15 mouse cellular contexts compared by ENCODE assay signal in the genomic region with DNA sequence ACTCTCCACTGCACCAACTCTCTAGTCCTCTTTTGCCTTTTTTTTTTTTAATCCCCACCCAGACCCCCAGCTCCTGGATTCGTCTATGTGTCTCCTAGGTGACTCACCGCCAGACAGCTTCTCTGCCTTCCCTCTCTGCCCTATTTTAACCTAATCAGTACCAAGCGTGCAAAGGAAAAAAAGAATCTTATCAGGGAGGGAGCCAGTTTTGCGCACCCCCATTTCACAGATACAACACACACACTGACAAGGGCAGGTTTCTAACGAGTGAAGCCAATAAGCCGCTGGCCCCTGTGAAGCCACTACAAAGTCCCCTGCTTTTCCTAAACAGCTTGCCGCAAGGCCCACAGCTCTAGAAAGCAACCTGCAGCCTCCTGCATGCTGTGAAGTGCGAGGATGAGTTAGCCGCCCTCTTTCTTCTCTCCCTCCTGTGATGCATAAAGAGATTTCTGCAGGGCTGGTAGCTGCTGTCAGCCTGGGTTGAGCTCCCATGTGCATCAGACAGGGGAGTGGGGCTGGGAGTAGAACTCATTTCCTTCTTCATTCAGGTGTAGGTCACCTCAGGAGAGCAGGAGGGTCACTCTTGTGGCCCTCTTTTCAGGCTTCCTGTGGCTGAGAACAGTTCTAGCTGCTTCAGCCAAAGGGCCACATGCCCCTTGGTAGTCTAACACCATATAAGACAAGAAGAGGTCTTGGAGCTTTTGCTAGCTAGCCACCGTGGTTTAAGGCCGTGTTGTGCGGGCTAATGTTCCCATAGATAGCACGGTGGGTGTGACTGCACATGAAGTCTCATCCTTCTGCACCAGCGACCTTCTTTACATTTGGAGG.
A peak's percentile ranks its signal among the peaks of the same experiment; 100 is the strongest.
DNase-seq lines count a peak whose midpoint lies in the region; ATAC-seq and TF ChIP-seq lines count a peak whose summit lies in the region.
"Had no signal": no experiment of that assay in that cellular context is flagged by ENCODE, and none has a peak within 500 bp of the region (broad histone marks: within the 10 kb centered on the region; RNA-seq: fewer than 3 reads in every experiment).

No protein-coding gene starts in this region.

- peak; percentile 67 for ATAC-seq in liver, embryonic 11.5 days (replicated peaks; ENCODE audit: low FRiP score)
- no peak for ATAC-seq in intestine, postnatal 0 days

- peak overlapping the region; percentile 26; the same call in 1 of the 2 replicates for H3K9ac ChIP-seq in liver, embryonic 11.5 days (ENCODE audit: low read depth, low read length)
- H3K9ac ChIP-seq in intestine, postnatal 0 days (ENCODE audit: low read depth, low read length), result no peak overlapping the region
- H3K9ac ChIP-seq: limb, embryonic 13.5 days had no signal

- 0 out of 2 replicates have a peak, but pooled peaks cover 3% of the 10 kb centered on the region for H3K27me3 ChIP-seq in heart, embryonic 10.5 days (ENCODE audit: insufficient read depth, poor library complexity, severe bottlenecking)
- no peaks in the 10 kb centered on the region for H3K27me3 ChIP-seq in liver, embryonic 11.5 days (replicated peaks; ENCODE audit: control insufficient read depth, insufficient read depth, low read length)
- H3K27me3 ChIP-seq in splenic B cell, adult 2 months (ENCODE audit: control insufficient read depth, insufficient read depth, low read length, poor library complexity, severe bottlenecking), result no peaks in the 10 kb centered on the region
- no peaks in the 10 kb centered on the region for H3K27me3 ChIP-seq in intestine, postnatal 0 days (replicated peaks; ENCODE audit: control insufficient read depth, insufficient read depth, low read length)

- 40% methylated on average over 14 of the region's 14 CpGs for WGBS in heart, embryonic 10.5 days
- 39% methylated on average over 14 of the region's 14 CpGs for WGBS in liver, embryonic 11.5 days
- WGBS in intestine, postnatal 0 days, result 84% methylated on average over 14 of the region's 14 CpGs

- no peak for DNase-seq in heart, embryonic 10.5 days (ENCODE audit: low spot score)
- no peak for DNase-seq in heart, adult 11 months
- DNase-seq in brain, adult 2 months (ENCODE audit: low read depth, low spot score), result peak; percentile 10
- no peak for DNase-seq in liver, embryonic 11.5 days (ENCODE audit: low spot score)
- peak; percentile 9 for DNase-seq in splenic B cell, adult 2 months (ENCODE audit: low read depth, low spot score)
- no peak for DNase-seq in lung, postnatal 36 days
- DNase-seq in gastrocnemius, adult 18-20 months (ENCODE audit: low spot score), result no peak
- DNase-seq: adrenal gland, adult 8-10 months; cerebellum, adult 8-10 months; heart, adult 18-20 months; kidney, adult 9 months had no signal

- peak overlapping the region; percentile 58 for H3K4me2 ChIP-seq in liver, embryonic 11.5 days
- H3K4me2 ChIP-seq in intestine, postnatal 0 days (replicated peaks; ENCODE audit: low read depth), result no peak overlapping the region
- H3K4me2 ChIP-seq: limb, embryonic 13.5 days had no signal

- peaks cover 68% of the 10 kb centered on the region for H3K4me1 ChIP-seq in heart, embryonic 10.5 days
- H3K4me1 ChIP-seq in liver, embryonic 11.5 days (replicated peaks; ENCODE audit: control insufficient read depth, insufficient read depth, low read length), result peaks cover 68% of the 10 kb centered on the region
- 0 out of 2 replicates have a peak, but pooled peaks cover 3% of the 10 kb centered on the region for H3K4me1 ChIP-seq in intestine, postnatal 0 days (replicated peaks; ENCODE audit: control insufficient read depth, insufficient read depth, low read length)

- H3K4me3 ChIP-seq in heart, embryonic 10.5 days, result no peak overlapping the region; the same call in 1 of the 2 replicates
- no peak overlapping the region for H3K4me3 ChIP-seq in liver, embryonic 11.5 days (ENCODE audit: low read depth, low read length)
- no peak overlapping the region for H3K4me3 ChIP-seq in intestine, postnatal 0 days (ENCODE audit: low read depth, low read length)
- H3K4me3 ChIP-seq: limb, embryonic 13.5 days; myocyte had no signal

- peak overlapping the region; percentile 74 for H3K27ac ChIP-seq in heart, embryonic 10.5 days
- H3K27ac ChIP-seq in liver, embryonic 11.5 days (ENCODE audit: low read depth, low read length), result peak overlapping the region; percentile 90
- H3K27ac ChIP-seq in intestine, postnatal 0 days (ENCODE audit: low read depth, low read length), result no peak overlapping the region
- H3K27ac ChIP-seq: limb, embryonic 13.5 days; macrophage had no signal

- TF ChIP-seq CTCF in intestine, postnatal 0 days (IDR thresholded peaks at IDR 0.05; ENCODE audit: low read depth), result no peak

- no peaks in the 10 kb centered on the region for H3K9me3 ChIP-seq in heart, embryonic 10.5 days
- H3K9me3 ChIP-seq in liver, embryonic 11.5 days (ENCODE audit: control insufficient read depth, low read length), result no peaks in the 10 kb centered on the region
- H3K9me3 ChIP-seq in intestine, postnatal 0 days (ENCODE audit: control insufficient read depth), result no peaks in the 10 kb centered on the region
- H3K9me3 ChIP-seq: limb, embryonic 13.5 days had no signal

- H3K36me3 ChIP-seq in heart, embryonic 10.5 days, result no peaks in the 10 kb centered on the region
- H3K36me3 ChIP-seq in liver, embryonic 11.5 days (ENCODE audit: control insufficient read depth, insufficient read depth, low read length), result no peaks in the 10 kb centered on the region
- no peaks in the 10 kb centered on the region for H3K36me3 ChIP-seq in splenic B cell, adult 2 months (ENCODE audit: control insufficient read depth, insufficient read depth, low read length, poor library complexity, severe bottlenecking)
- H3K36me3 ChIP-seq in intestine, postnatal 0 days (ENCODE audit: control insufficient read depth, insufficient read depth), result no peaks in the 10 kb centered on the region
- H3K36me3 ChIP-seq: limb, embryonic 13.5 days had no signal

Comparison
In these comparisons a context has a peak if more than half of its experiments do, and no peak if none do; other contexts are left out.
1. DNase-seq: peak in brain, adult 2 months (single experiment) and splenic B cell, adult 2 months (single experiment); none in heart, embryonic 10.5 days (single experiment), heart, adult 11 months (single experiment), liver, embryonic 11.5 days (single experiment), lung, postnatal 36 days (single experiment) and gastrocnemius, adult 18-20 months (single experiment).